Mouse (Mus musculus) telencephalon, adult 2 months (tissue): Measurements from ENCODE around the gene Lexm.

Experiments used
- DNase-seq: peaks from one replicate; pipeline ENCODE4 v3.0.0-alpha.2; 2011; ENCODE audit warnings: low read depth, low spot score

The Lexm gene

DNA sequence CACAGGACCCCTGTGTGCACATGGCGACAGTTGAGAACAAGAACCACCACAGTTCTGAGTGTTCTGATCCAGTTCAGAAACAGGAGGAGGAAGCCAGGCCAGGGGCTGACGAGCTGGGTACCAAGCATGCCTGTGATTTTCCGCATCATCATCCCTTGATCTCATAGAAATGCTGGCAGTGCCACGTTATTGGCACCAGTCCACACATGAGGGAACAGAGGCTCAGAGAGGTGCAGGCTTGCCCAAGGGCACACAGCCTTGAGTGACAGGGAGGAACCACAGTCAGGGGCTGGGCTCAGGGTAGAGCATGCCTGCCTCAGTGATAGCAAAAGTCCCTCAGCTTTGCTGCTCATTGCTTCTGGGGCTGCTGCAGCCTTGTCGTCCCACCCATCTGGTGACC lies 10.8 kb upstream of the Lexm start:
- no peak for DNase-seq

DNA sequence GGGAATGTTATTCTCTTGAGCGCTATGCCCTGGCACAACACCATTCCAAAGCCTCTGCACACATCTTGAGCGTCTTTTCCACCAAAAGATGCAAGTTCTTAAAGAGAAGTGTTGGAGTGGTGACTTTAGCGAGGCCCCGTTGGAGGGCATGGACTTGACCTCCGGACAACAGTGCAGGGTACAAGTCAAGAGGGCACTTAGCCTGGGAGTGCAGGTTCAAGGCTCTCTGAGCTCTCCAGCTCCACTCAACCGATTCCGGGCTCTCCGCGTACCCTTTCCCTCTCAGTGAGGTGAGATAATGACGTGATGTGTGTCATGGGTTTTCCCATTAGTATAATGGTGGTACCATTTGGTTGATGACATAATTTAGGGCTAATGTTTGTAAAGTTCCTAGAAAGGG lies 7.2 kb upstream of the Lexm start:
- no peak for DNase-seq

DNA sequence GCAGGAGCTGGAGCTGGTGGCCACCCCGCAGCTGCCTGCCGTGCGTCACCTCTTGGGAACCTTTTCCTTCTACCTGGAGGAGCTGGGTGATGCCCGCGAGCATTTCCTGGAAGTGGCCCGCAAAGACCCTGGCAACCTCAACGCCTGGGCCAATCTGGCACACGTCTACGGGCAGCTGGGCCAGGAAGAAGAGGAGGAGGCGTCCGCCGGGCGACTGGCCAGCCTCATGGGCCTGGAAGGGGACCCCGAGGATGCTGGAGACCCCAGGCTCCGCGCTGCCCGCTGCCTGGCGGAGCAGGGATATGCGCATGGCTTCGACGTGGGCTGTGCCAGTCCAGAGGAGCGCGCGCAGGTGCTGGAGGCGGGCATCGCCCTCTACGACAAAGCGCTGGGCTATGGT lies 5.7 kb upstream of the Lexm start:
- no peak for DNase-seq

DNA sequence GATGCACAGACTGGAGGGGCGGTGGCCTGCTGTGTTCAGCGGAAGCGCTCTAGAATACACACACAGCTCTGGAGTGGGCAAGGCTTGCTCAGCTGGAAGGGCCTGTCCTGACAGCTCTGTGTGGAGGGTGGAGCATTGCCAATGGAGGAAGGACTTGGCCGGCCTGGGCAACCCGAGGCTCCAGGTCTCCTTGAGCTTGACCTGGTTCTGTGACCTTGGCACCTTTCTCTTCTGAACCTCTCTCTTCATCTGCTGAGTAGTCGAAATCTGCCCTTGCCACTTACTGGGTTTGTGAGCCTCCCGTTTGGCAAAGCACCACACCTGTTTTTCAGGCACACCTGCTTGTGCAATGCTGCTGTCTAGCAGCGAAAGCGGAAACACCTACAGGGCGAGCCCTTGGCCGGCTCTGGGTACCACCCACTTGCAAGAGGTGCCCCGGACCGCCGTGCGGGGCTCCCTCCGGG lies 5.0 kb upstream of the Lexm start, which contains the start of gene Ttc22:
Gene Ttc22, plus strand, starts transcription at position 403 of the 464 bp plus-strand sequence.
- no peak for DNase-seq

DNA sequence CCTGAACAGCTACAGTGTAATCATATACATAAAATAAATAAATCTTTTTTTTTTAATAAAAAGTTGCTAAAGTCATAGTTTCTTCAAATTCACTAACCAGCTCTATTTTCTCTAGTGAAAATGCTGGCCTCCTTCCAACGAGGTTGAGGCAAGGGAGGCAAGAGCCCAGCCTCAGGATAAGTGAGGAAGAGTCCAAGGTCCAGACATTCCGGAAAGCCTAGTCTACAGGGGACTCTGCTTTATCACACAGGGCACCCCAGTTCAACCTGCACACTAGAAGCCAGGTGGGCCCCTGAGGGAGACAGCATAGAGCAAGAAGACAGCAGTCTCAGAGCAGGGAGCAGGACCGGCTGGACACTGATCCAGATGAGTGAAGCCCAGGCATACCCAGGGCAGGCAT lies 4.4 kb upstream of the Lexm start:
- DNase-seq, result no peak

DNA sequence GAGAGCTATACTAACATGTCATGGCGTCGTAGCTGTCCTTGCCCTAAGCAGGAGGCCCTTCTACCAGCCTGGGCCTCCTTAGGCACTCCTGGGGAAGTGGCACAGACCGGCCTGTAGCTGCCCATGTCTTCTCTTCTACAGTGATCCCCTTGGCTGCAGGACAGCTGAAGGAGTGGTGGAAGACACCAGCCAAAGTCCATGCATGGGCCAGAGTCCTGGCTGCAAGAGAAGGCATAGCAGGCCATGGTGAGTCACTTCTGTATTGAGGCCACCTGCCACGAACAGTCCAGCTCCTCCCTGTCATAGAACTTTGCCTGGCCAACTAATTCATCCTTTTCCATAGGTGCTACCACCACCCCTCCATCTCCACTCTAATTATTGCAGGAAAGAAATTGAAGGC lies 1.9 kb upstream of the Lexm start:
- DNase-seq, result no peak

DNA sequence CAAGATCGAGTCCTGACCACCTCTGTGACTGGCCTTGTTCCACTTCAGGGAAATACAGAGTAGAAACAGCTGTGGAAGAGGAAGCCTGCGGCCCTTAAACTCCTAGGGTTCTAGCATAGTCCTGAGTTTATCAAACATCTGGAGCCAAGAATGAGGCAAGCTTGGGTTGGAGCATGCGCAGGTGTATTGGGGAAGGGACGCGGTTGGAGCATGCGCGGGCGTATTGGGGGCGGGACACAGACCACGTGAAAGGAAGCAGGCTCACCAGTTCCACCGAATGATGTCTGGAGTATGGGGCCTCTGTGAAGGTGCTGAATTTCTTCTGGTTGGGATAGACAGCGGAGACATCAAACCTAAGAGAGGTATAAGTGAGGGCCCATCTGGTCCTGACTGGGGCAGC lies 1.4 kb downstream of the Lexm start:
- DNase-seq, result no peak

DNA sequence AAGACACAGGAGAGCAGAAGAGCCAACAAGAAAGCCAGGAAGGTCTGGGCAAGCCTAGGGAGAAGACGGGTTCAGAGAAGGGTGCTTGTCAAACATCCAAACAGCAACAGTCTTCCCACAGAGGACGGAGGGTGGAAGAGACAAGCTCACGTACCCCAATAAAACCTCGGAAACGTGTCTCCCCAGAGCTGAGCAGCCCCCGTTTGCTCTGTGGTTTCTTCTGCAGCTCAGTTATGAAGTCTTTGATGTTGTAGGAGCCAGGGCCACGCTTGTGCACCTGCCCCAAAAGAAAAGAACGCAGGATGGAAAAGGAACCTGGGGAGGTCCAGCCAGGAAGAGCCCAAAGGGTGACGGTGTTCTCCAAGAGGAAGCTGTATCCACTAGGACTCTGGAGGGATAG lies 2.2 kb downstream of the Lexm start:
- no peak for DNase-seq

DNA sequence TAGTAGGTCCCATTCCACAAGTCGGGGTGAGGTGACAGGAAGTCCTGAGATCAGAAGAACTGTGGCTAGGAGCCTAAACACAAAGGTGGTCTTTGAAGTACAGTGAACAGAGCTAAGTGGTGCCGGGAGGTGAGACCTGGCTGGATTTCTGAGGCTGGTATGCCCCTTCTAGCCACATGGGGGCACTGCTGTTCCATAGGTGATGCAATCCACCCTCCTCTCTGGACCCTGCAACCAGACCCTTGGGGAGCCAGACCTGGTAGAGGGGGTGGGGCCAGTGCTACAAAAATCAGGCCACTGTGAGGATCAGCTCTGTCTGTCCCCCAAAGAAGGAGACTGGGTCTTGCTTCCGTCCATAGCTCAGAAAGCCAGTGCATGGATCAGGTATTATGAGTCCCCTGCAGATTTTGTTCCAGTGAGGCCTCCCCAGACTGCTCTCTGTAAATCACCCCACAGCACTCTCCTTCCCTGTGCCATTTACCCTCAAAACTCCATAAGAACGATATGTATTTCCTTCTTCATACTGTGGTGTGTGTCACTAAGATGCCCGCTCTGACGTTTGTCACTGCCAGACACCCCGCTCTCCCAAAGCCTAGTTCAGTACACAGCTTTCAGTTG lies 2.8 kb downstream of the Lexm start:
- DNase-seq, result no peak

DNA sequence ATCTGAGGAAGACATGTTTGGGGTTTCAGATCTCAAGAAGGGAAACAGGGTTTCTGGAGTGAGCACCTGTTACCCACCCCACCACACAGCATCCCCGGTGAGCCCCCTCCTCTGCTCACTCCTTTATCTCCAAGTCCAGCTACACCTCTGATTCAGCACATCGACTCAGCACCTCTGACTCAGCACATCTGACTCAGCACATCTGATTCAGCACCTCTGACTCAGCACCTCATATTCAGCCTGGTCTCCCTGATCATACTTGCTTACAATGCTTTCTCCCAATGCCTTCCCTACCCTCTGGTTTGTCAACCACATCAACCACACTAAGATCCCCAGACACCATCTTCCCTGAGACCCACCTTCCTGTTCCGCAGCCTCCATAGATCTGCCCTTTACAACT lies 3.5 kb downstream of the Lexm start:
- no peak for DNase-seq

DNA sequence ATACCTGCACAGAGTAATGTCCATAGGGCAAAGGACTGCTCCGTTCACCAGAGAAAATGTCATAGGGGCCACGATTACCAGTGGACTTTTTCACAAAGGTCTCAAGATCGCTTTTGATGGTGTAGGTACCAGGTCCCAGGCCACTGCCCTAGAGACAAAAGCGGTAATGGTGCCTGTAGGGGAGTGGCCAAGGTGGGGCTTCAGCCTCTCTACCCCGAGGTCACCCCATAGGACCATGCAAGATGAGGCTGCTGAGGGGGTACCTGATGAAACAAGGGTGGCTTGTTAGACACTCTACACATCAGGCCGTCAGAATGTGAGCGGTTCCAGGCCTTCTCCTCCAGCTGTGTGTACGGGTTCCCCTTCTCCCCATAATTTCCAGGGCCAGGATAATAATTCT lies 3.9 kb downstream of the Lexm start:
- DNase-seq, result no peak

DNA sequence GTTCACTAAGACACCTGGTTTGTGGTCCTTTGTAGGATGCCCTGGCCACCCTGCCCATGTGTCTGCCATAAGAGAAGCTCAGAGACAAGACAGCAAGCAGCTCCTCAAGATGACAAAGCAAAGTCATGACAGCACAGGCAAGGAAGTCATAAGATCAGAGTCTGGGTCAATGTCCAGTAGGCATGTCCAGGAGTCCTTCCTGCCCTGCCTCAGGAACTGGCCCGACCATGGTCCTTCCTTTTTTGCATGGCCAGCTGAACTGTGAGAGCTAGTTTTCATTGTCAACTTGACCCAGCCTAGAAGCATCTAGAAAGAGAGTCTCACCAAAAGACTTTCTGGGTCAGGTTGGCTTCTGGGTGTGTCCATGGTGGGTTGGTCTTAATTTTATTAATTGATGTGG lies 9.1 kb downstream of the Lexm start:
- DNase-seq, result no peak

DNA sequence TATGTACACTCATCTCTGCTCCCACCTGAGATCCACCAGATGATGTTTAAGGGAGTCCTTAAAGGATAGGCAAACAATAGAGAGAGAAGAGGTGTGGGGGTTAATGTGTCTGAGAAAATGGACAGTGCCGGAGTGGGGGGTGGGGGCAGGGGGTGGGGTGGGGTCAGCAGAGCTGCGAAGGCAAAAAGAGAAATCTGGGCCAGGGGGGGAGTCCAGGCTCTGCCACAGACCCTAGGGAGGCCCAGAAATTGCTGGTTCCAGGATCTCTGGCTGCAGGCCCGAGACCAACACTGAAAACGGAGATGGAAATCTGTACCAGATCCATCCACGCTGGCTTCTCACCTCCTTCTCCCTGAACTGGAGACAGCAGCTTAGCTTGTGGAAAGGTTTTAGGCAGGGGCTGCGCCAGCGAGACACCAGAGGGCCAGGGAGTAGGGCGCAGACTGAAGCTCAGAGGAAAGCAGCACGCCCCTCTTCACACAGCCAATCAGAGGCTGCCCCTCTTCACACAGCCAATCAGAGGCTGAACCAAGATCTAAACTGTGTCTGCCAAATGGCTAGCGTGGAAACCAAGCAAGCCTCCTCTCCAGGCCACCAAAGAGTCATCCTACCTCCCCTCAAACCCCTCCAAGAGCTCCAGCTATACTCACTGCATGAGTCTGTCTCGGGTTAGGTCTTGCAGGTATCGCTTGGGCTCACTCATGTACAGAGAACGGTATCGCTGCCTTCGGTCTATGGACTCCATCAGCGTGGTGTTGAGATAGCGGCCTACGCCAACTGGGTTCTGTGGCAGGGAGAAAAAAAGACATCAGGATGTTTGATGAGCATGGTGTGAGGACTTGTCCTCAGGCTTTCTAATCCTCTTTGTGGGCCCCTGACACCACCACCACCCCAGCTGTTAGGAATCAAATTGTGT lies 10.1 kb downstream of the Lexm start:
- peak; percentile 51 for DNase-seq

DNA sequence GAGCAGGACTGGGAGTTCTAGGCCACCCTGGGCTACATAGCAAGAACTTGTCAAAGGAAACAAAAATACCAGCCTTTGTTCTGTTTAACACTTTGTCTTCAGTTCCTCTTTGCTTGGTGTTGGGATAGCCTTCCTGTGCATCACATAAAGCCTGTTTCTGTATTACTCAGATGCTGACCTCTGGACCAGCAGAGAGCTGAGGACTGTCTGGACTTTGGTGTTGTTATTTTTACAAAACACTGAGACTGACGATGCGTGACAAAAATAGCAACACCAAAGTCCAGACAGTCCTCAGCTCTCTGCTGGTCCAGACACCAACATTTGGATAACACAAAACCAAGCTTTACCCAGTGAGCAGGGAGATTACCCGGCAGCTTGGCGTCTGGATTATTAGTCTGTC lies 16.3 kb downstream of the Lexm start:
- DNase-seq, result no peak

DNA sequence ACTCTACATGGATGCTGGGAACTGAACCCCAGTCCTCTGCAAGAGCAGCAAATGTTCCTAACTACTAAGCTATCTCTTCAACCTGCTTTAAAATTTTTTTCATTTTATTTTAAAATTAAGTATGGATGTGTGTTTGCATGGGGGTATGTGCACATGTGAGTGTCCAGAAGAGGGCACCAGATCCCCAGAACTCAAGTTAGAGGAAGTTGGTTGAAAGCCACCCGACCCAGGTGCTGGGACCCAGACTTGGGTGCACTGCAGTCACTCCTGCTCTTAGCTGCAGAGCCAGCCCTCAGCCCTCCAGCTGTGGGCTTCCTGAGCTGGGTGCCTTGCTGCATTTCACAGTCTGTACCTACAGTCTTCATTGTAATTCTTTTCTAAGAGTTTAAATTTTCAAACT lies 17.6 kb downstream of the Lexm start:
- DNase-seq, result no peak

DNA sequence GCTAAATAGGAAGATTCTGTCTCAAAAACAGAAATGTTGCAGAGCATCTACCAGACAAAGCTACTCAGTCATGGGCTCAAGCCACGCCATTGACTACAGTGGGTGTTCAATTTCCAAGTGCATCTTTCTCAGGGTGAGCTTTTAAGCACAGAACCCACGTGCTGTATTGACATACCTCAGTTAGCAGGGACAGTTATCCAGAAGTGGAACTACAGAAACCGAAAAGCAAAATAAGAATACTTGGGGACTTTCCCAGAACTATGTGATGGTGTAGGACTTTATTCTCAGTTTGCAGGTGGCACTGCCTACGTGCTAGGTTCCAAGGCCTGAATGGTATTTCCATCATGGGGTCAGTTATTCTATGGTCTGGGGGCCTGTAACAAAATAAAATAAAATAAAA lies 19.3 kb downstream of the Lexm start:
- DNase-seq, result no peak

DNA sequence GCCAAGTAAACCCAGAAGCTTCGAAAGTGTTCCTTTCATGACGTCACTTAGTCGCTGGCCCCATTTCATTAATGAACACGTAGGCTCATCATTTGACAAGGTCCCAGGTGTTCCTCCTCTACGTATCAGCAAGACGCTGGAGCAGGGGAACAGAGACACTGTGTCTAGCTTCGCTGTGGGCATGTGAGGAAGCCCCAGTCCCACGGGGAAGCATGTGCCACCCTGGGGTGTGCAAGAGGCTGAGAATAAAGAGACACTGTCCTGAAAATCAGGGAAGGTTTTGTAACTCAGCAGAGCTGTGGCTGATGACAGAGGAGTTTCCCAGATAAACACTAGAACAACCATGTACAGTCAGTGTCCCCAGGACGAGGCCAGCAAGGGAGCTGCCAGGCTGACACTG lies 20.0 kb downstream of the Lexm start:
- DNase-seq, result no peak

DNA sequence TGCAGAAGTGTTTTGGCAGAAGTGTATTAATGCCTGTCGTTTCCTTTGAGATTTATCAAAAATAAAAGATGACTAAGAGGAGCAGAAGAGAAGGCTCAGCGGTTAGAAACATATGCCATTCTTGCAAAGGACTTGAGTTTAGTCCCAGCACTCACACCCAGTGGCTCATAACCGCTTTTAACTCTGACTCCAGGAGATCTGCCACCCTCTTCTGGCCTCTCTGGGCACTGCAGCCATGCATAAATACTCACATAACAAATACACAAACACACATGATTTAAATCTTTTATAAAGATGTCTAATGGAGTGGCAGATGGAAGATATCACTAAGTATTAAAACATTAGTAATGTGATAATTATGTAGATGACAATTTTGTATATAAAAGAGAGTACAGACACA lies 20.8 kb downstream of the Lexm start:
- no peak for DNase-seq

DNA sequence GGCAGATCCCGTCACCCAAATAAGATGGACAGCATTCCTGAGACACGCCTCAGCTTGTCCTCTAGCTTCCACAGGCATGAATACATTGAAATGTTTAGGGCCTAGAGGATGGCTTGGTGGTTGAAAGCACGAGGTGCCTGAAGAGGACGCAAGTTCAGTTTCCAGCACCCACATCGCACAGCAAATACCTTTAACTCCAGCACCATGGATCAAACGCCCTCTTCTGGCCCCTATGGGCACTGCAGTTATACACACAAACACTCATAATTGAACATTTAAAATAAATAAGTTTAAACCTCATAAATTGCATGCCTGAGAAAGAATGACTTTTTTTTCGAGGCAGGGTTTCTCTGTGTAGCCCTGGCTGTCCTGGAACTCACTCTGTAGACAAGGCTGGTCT lies 23.4 kb downstream of the Lexm start:
- DNase-seq, result no peak

DNA sequence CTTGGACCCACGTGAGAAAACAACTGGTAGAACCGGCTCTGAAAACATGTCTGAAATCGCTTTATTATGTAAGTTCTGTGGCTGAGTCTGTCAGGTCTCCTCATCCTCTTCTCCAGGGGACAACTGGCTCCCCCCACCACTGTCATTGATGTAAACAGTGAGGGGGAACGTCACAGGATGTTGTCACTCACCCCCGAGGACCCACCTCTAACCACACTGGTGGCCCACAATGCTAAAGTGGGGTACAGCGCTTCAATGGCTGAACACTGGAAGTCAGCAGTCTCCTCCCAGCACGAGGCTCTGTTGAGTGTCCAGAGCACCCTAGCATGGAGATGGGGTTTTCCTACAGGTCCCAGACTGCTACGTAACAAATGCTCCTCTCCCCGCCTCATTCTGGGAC lies 26.2 kb downstream of the Lexm start:
- DNase-seq, result no peak

DNA sequence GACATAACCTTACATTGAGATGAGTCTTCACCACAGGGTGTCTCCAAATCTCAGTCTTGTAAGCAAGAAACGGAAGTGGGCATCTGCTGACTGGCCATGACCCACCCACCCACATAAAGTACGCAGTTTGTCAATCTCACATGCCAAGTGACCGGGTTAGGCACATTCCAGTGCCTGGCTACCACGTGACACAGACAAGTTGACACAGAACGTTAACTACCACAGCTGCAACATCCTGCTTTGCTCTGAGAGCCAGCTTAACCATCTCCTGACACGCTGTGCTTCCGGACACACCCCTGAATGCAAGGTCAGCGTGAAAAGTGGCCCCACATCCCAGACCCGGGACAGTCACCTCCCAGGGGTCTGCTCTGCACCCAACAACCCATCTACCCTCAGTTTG lies 26.9 kb downstream of the Lexm start:
- no peak for DNase-seq

DNA sequence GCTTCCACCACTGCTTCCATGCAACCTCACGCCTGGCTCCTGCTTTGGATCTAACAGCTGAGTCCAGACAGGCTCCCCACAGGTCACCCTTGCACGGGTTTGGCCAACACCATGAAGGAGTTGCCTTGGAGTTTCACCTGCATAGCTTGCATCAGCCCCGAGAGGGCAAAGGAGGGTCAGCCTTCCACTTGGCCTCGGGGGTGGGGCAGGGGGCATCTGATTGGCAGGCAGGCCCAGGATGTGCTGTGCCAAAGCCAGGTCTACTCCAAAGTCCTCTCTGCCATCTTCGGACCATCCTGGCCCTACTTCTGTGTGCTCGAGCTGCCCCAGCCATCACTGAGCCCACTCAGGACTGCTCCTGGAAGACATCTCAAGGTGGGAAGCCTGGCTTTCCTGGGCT lies 30.0 kb downstream of the Lexm start:
- no peak for DNase-seq

DNA sequence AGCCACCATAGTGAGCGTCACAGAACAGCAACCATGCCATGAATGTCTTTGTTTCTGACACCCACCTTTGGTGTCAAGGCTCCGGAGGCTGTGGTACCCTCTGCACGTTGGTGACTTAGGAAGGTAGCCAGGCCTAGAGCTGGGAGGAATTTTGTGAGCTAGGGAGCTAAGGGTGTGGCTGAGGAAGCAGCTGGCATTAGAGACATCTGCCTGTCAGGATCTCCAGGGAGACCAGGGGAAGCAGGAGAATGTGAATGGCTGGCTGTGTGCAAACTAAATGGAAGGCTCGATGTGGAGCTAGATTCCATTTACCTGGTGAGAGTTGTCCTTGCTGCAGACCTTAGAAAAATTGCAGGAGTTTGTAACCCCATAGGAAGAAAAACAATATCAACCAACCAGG lies 32.4 kb downstream of the Lexm start:
- no peak for DNase-seq
